Mouse (Mus musculus) left cerebral cortex, postnatal 14 days (tissue): Measurements from ENCODE around the gene Armc10. TPM values are rescaled to one million over a fixed set of nuclear protein-coding genes. Genes with fewer than 3 reads are reported as not detected.

ENCODE experiments used
- DNase-seq, 2 experiments: peaks; one replicate each; pipeline ENCODE4 v3.0.0; 2021 to 2022; ENCODE audit warnings: low spot score in 2 of 2, mixed read lengths in 1 of 2
- intact Hi-C: fragments of 180-260 bp; cut with DNase I; formaldehyde crosslinking; loops from one replicate; pipeline ENCODE4 v1.15.1; 2025
- total RNA-seq, 2 experiments: library from RNA; stranded (reverse); gene quantifications; 2 replicates each; pipeline ENCODE4 v1.2.3; 2021

Gene Armc10
- total RNA-seq, 2 experiments from 2014 or later = 20.4 to 22.1 TPM

DNA sequence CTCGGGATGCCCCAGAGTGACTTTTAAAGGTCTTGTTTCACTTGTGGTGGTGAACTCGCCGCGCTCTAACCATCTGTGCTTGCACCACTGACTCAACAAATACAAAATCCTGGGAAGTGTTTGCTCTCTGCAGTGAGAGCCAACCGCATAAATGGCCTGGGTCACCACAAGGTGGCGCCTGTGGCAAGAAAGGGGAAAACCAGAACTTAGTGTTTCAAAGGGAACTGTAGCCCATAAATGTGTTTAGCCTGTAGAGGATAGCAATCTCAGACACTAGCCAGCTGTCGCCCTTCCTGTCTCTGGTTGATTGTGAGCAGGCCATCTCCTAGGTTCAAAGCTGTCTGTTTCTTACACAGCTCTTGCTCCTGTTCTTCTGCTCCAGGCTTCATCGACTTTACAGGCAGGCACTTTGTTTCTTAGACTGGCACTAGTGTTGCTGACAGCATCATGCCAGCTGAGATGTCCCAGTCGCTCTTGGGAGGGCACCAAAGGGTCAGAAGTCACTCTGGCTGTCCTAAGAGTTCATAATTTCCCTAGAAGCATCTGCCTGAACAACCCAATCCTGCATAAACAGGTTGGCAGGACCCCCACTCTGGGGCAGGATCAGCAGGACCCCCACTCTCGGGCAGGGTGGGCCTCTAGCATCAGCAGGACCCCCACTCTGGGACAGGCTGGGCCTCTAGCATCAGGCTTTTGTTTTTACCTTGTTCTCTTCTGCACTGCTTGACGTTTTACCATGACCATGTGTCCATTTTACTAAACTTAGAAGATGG, 13.2 kb downstream of the Armc10 start:
- intact Hi-C loops = loop anchor here (2.0 to 5.0 kb wide), 2 partner anchors 43 to 76 kb away; partner anchors contain the start of gene Napepld
- peak; percentile 75 to 79 for DNase-seq

DNA sequence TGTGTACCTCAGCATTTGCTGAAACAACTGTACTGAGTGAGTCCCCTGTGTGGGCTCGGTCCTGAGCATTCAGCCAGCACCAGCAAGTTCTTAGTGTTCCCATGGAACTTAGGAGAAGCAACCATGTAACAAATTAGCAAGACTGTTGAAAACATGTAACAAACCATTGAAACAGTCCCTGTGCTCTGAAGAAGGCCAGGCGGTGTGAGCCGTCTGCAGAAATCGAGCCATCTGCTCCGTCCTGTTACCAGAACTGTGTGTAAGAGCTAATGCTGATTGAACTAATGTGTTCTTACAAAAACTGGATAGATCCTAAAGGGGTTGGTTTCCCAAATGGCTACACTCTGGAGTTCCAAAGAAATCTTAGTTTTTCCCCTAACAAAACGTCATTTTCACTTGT, 15.2 kb downstream of the Armc10 start:
- intact Hi-C loops = loop anchor here (10.0 kb wide), 1 partner anchor 854 kb away; no protein-coding TSS in a partner anchor
- DNase-seq = no peak

DNA sequence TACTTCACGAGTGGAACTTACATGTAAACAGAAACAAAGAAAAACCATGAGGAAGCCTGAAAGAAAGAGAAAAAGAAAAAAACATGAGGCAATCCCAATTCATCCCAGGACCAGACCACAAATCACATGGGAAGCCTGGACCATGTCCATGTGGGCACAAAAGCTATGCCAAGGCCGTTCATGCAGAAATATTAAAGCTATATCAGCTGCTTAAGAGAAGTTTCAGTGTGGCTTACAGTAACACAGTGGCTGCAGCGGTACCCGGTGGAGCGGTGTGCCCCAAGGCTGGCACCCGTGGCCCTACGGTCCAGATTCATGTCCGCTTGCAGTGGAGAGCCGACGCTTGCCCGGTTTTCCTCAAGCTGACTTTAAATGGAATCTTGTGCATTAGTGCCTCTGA, 17.5 kb downstream of the Armc10 start:
- DNase-seq = no peak
- intact Hi-C loops = loop anchor here (10.0 kb wide), 1 partner anchor 852 kb away; no protein-coding TSS in a partner anchor

- intact Hi-C loops = loop anchor here (10.0 kb wide), 1 partner anchor 847 kb away; no protein-coding TSS in a partner anchor
- no peak for DNase-seq
These were observed 21.9 kb downstream of the Armc10 start for GRCm38 (mm10) chr5:21667191-21668137.

DNA sequence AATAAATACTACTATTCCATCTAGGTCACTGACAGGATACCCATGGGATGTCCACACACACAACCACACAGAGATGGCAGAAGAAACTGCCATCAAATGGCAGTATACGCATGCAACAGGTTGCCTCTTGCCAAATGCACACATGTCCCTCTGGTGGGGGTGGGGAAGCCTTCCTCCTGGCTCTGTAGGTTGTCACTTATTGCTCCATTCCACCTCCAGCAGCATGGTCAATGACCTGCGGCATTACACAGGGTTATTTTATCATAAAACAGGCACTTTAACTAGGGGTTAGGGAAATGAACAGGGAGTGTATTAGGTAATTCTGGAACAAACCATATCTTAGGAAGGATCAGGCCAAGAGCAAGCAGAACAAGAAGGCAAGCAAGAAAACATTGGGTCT, 23.7 kb downstream of the Armc10 start:
- DNase-seq = no peak
- intact Hi-C loops = loop anchor here (10.0 kb wide), 1 partner anchor 845 kb away; no protein-coding TSS in a partner anchor

DNA sequence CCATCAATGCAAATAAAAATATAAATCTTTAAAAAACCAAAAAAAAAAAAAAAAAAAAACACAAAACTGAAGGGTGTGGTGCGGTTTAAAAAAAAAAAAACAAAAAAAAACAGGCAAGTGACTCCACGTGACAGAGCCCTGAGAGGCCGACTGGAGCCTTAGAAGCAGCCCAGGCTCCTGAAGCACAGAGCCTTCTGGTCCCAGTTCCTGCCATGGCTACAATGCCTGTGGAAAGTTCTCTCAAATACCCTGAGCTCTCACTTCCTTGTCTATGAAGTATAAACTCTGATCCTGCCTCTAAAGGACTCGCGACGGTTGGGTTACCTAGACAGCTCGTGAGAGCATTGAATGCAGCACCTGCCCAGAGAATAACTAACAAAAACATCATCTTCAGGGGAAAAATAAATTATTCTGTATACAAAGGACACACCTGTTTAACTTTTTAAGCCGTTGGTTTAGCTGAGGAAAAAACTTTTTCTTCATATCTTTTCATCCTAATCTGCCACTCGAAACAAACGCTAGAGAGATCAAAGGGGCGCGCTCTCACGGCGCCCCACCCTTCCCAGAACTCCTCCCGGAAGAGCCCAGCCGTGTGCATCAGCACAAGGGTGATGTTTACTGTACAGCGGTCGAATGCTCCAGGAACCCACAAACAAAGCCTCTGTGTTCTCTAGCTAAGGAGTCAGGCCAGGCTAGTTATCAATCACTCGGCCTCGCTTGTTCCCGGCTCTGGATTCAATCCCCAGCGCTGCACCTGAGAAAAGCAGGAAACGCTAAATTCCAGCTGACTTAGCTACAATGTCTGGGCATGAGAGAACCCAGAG, 27.4 kb downstream of the Armc10 start:
- no peak for DNase-seq
- intact Hi-C loops = no loop called here

DNA sequence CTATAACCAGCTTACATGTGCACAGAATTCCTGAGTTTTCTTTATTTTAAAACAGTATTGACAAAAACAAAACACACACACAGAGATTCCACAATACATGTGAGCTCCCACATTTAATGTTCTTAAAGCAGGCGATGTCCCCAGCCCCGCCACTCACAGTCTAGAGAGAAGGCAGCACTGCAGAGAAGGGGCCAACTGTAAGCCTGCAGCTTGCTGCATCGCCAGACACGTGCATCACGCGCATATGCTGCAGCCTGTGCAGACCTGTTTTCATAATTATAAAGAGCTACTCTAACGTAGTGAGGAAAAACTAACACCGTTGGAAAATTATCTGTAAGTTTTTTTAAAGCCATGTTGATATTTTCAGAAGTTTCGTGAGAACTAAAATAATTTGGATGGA, 28.1 kb downstream of the Armc10 start:
- intact Hi-C loops = no loop called here
- DNase-seq = no peak

- no peak for DNase-seq
- intact Hi-C loops = no loop called here
These were observed 29.4 kb downstream of the Armc10 start for GRCm38 (mm10) chr5:21675019-21675418.

GRCm38 (mm10) chr5:21675494-21675893, 29.9 kb downstream of the Armc10 start:
- no peak for DNase-seq
- intact Hi-C loops = no loop called here

- DNase-seq = peak in 1 of 2 experiments; percentile 40
- intact Hi-C loops = no loop called here
These were observed 32.3 kb downstream of the Armc10 start for GRCm38 (mm10) chr5:21677939-21678338.

DNA sequence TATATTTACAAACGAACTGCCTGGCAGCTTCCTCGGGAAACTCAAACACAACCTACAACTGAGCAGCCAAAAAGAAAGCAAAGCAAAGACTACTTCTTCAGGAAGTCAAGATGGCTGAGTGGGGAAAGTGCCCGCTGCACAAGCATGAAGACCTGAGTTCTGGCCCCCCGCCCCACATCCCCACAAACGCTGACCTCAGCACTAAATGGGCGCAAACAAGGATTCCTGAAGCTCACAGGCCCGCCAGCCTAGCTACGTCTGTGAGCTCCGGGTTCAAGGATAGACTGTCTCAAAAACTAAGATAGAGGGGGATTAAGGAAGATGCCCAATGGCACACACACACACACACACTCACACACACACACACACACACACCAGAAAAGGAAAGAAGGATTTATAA, 32.8 kb downstream of the Armc10 start:
- intact Hi-C loops = no loop called here
- DNase-seq = no peak

- no peak for DNase-seq
- intact Hi-C loops = no loop called here
These were observed 34.4 kb downstream of the Armc10 start for GRCm38 (mm10) chr5:21680029-21680428.

DNA sequence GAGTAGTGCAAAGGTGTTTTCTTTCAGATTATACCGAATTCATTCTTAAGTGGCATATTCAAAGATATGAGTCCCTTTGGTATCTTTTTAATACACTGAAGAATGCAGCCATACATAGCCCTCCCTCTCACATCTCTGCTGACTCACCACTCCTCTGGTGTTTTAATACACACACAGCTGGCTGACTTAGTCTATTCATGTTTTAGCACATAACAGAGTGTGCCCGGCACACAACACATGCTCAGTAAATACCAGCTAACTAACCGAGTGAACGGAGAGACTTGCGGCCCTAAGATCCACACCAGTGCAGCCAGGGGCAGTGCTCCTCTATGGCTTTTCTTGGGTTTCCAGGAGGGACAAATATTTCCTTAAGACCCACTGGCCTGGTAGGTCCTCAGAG, 35.3 kb downstream of the Armc10 start:
- intact Hi-C loops = no loop called here
- DNase-seq = peak; percentile 35 to 63

GRCm38 (mm10) chr5:21683811-21684210, 38.2 kb downstream of the Armc10 start:
- intact Hi-C loops = no loop called here
- DNase-seq = no peak

- DNase-seq = no peak
- intact Hi-C loops = no loop called here
These were observed 39.4 kb downstream of the Armc10 start for GRCm38 (mm10) chr5:21685001-21685400.

DNA sequence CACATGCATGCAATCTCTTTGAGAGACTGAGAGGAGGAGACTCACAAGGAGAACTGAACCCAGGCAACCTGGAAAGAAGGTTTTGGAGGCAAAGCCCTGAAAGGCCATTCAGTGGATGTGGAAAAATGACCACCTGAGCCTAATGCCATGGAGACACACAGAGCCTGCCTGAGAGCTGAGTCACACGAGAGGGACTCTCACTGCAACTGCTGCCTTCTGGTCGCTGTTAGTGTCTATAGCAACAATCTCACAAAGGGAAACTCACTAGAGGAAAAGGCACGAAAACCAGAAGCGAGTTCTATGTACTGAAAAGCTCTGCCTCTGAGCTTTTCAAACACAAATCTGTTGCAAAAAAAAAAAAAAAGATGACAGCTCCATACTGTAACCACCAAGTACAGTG, 41.4 kb downstream of the Armc10 start:
- intact Hi-C loops = no loop called here
- peak; percentile 36 to 53 for DNase-seq

DNA sequence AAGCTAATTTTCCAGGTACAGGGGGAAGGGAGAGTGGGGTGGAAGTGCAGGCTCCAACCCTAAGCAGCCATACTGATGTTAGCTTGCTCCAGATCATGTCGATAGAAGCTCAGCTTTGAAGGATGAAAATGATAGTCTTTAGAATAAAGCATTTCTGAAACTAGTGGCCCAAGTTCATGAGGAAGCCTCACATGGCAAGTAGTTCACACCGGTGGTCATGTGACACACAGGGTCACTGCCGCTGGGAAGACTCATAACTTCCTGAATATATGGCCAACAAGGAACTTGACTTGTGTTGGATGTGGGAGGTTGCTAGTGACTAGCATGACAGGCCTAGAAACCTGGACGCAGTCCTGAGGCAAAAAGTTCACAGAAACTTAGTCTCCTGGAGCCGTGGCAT, 46.6 kb downstream of the Armc10 start:
- DNase-seq = no peak
- intact Hi-C loops = no loop called here

DNA sequence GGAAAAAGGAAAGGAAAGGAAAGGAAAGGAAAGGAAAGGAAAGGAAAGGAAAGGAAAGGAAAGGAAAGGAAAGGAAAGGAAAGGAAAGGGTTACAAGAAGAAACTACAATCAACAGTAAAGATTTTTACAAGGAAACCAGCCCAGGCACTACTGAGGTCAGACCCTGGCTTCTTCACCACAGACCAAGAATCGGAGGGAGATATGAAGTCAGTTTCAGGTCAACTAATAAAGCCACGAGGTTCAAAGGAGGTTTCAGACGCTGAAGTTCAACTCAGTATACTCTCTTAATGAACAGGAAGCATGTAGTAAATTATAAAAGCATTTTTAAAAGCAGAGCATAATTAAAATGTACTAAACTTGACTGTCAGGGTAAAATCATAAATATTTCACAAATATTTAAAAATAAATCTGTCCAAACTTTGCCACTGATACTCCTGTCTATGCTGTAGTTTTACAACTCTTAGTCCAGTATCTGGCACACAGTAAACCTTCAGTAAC, 47.8 kb downstream of the Armc10 start:
- DNase-seq = no peak

DNA sequence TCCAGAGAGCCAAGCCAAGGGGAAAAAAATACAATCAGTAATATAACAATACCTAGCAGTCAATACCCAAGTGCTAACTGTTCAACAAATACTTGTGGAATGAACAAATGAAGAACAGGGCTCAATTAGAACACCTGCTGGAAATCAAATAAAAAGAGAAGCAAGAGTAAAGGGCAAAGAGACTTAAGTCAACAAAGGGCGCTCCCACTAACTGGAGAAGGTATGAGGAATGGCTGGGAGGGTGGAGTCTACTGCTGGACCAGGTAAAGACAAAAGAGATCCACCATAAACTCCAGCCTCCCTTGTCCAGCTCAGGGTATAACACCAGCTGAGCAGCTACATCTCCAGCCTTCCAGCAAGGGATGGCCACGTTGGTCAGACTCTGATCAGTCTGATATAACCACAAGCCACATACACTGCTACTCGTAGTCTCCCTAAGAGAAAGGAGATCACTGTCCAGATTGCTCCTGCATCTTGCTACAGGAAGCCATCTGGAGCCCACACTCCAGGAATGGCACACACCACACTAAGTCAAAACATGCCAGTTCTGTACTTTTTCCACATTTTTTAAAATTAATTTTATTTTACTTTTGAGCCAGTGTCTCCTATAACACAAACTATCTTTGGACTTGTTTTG, 49.4 kb downstream of the Armc10 start:
- intact Hi-C loops = no loop called here
- DNase-seq = no peak

More for the DNA sequence above, 47.8 kb downstream of the Armc10 start:
- intact Hi-C loops = no loop called here
